Mouse (Mus musculus) bone marrow, adult 2 months (tissue): ENCODE results near the gene Lrrc45.

Experiments used
- CTCF ChIP-seq: fragments of 200-500 bp; IDR thresholded peaks from 2 replicates; pipeline ENCODE4 v1.5.1; 2011; ENCODE audit warnings: low read length, control low read depth; ENCODE audit not compliant: control insufficient read depth, insufficient read depth
- POLR2A ChIP-seq: fragments of 200-500 bp; IDR thresholded peaks from 2 replicates; pipeline ENCODE4 v1.6.1; 2011; ENCODE audit warnings: low read depth, mild to moderate bottlenecking, control low read depth, low read length, borderline replicate concordance; ENCODE audit not compliant: control insufficient read depth

DNA sequence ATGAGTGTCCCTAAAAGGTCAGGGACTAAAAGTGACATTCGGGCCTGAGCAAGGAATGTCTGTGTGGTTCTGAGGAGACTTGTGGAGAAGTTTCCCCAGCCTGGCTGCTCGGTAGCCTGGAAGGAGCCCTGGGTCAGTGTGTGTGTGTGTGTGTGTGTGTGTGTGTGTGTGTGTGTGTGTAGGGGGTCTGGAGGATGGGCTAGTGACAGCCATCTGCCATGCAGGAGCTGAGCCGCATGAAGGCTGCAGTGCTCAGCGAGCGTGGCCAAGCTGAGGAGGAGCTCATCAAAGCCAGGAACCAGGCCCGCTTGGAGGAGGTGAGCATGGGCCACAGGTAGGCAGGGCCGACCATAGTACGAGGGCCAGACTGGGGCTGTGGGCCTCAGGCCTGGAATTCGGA lies 5.5 kb downstream of the Lrrc45 start:
- no peak for TF ChIP-seq CTCF
- TF ChIP-seq POLR2A, result no peak
